Mouse (Mus musculus) mammary gland, adult 2 months (tissue): ENCODE data around the gene Fam114a1. TPM values are rescaled to one million over a fixed set of nuclear protein-coding genes. Genes with fewer than 3 reads are reported as not detected.

Source experiments
- polyA plus RNA-seq: library from polyadenylated mRNA; depleted of rRNA; stranded (reverse); fragments of >200 nt; gene quantifications from 2 replicates; pipeline ENCODE4 v1.2.3, GENCODE M21; 2012; ENCODE audit warnings: low replicate concordance; rRNA removed

The Fam114a1 gene
- 22.0 and 30.7 TPM in 2 replicates for polyA plus RNA-seq

DNA sequence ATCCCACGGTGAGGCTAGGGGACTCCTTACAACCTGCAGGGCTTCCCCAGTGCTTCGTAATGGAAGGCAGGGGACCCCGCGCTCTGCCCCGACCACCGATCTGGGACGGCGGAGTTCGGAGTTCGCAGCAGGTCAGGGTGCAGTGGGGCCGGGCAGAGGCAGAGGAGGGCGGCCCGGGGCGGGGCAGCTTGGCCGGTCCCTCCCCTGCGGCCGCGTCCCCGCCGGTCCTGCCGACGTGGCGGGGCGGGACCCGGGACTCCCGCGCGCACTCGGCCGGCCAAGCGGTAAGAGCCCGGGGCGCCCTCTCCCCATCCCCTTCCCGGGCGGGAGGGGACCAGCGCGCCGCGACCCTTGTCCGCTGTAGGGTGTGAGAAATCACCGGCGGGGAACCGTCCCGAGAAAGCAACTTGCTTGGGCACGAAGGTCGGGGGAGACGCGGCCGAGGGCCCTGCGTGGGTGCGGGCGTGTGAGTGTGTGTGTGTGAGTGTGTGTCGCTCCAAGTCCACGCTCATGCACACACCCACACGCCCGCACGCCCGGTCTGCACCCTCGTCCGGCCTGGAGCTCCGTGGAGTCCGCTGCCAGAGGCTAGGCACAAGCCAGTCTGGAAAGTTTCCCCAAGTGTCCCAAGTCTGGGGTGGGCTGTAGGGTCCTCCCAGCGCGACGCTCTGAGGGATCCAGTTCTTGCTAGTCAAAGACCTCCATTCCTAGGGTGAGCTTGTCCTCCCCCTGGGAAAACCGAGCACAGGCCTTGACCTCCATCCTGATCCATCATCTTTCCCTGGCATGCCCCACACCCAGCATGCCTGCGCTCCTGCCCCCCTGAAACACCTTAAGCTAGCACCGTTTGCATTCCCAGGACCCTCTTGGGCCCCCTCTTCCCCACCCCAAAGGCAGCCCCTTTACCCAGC is at the start of gene Fam114a1:
Gene Fam114a1, plus strand, starts transcription at position 211 of the 911 bp plus-strand sequence.

DNA sequence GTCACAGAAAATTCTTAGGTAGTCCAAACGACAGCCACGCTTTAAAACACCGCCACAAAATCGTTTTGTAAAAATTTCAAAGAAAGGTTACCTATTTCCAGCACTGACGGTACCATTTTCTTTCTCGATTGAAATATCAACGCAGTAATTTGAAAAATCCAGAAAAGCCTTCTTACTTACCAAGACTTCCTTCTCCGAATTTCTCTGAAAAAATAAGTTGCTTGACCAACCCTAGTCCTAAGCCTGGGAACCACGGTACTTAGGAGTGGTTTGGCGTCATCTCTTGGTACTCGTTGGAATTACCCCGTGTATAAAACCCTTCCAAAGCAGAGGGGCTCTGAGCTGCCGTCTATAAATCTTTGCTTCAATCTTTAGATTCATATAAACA is 10.0 kb upstream of the Fam114a1 start, which contains the start of gene Tlr6:
Gene Tlr6, minus strand, starts transcription at position 255 of the 388 bp plus-strand sequence.

Other genes with a start within 250 kb of the Fam114a1 start
- 80.4 and 127 TPM in 2 replicates for gene Klf3, start 166.7 kb upstream of the Fam114a1 start, polyA plus RNA-seq
- 12.5 and 14.1 TPM in 2 replicates for gene Tlr1, start 36.5 kb upstream of the Fam114a1 start, polyA plus RNA-seq
- gene Tlr6, start 10.0 kb upstream of the Fam114a1 start, polyA plus RNA-seq: 1.2 and 2.3 TPM in 2 replicates
- 0.87 and 1.4 TPM in 2 replicates for gene Tmem156, start 122.1 kb downstream of the Fam114a1 start, polyA plus RNA-seq
- 24.5 and 26.8 TPM in 2 replicates for gene Klhl5, start 137.5 kb downstream of the Fam114a1 start, polyA plus RNA-seq
- gene Wdr19, start 229.6 kb downstream of the Fam114a1 start, polyA plus RNA-seq: 2.3 and 4.2 TPM in 2 replicates